Mouse (Mus musculus) limb, embryonic 11.5 days (tissue): ENCODE data around the gene Abhd2. TPM values are rescaled to one million over a fixed set of nuclear protein-coding genes. Genes with fewer than 3 reads are reported as not detected.

Experiments used
- ATAC-seq: fragments of 200-750 bp; cut with Nextera tagmentation; 2 replicates; pipeline ENCODE4 v1.8.0; 2017; ENCODE audit warnings: low read depth; ENCODE audit not compliant: insufficient number of reproducible peaks, low FRiP score, low TSS enrichment
- DNase-seq: peaks from one replicate; pipeline ENCODE4 v3.0.0-alpha.2; 2015; ENCODE audit warnings: low spot score
- H3K27ac ChIP-seq: fragments of 300-500 bp; sonication (generic); replicated peaks from 2 replicates; pipeline ENCODE4 v1.5.1; 2014; ENCODE audit warnings: low read depth, mild to moderate bottlenecking, low read length
- H3K27me3 ChIP-seq: fragments of 300-500 bp; sonication (generic); 2 replicates; pipeline ENCODE4 v1.6.1; 2014; ENCODE audit warnings: mild to moderate bottlenecking, low read length, mixed read lengths; ENCODE audit not compliant: control insufficient read depth, insufficient read depth
- H3K36me3 ChIP-seq: fragments of 300-500 bp; sonication (generic); 2 replicates; pipeline ENCODE4 v1.6.1; 2014; ENCODE audit warnings: mild to moderate bottlenecking, low read length, moderate library complexity, mixed read lengths; ENCODE audit not compliant: control insufficient read depth, insufficient read depth
- H3K4me1 ChIP-seq: fragments of 300-500 bp; sonication (generic); 2 replicates; pipeline ENCODE4 v1.6.1; 2014; ENCODE audit warnings: low read length, mixed read lengths; ENCODE audit not compliant: control insufficient read depth, insufficient read depth
- H3K4me2 ChIP-seq: fragments of 300-500 bp; sonication (generic); 2 replicates; pipeline ENCODE4 v1.6.1; 2014; ENCODE audit warnings: low read depth, mild to moderate bottlenecking, moderate library complexity; ENCODE audit not compliant: severe bottlenecking
- H3K4me3 ChIP-seq: fragments of 300-500 bp; sonication (generic); 2 replicates; pipeline ENCODE4 v1.5.1; 2014; ENCODE audit warnings: low read depth, low read length
- H3K9ac ChIP-seq: fragments of 300-500 bp; sonication (generic); 2 replicates; pipeline ENCODE4 v1.6.1; 2014; ENCODE audit warnings: mild to moderate bottlenecking, low read length
- H3K9me3 ChIP-seq: fragments of 300-500 bp; sonication (generic); 2 replicates; pipeline ENCODE4 v1.6.1; 2016; ENCODE audit warnings: low read length; ENCODE audit not compliant: control insufficient read depth
- WGBS: fragments of 180-500 bp; shearing (Covaris S2); extraction: QIAGEN DNeasy Blood & Tissue Kit; methylation state at CpG from one replicate; pipeline ENCODE4 v1.1.7; 2014; 5-methylcytosine and 5-hydroxymethylcytosine counted together
- polyA plus RNA-seq: library from polyadenylated mRNA; unstranded; fragments of >200 nt; fragmentation: Nextera tagmentation; extraction: Ambion mirVana; gene quantifications from 2 replicates; pipeline ENCODE4 v1.2.1, GENCODE M21; 2014

Abhd2 gene
- polyA plus RNA-seq = 8.8 and 9.8 TPM in 2 replicates

- peak within 1 kb of the TSS; percentile 80 for H3K4me2 ChIP-seq
- WGBS = under 1% methylated on average over 54 of the region's 54 CpGs
- no peaks in the 10 kb centered on the region for H3K27me3 ChIP-seq
- H3K9me3 ChIP-seq = no peaks in the 10 kb centered on the region
- peaks cover 13% of the 10 kb centered on the region; the same call in 1 of the 2 replicates for H3K4me1 ChIP-seq
- H3K27ac ChIP-seq = peak within 1 kb of the TSS; percentile 30; the same call in 1 of the 2 replicates
- DNase-seq = peak; percentile 100
- ATAC-seq = peak; percentile 100
- H3K4me3 ChIP-seq = peak within 1 kb of the TSS; percentile 67
- H3K9ac ChIP-seq = peak within 1 kb of the TSS; percentile 79
- no peaks in the 10 kb centered on the region for H3K36me3 ChIP-seq
Observed at GRCm38 (mm10) chr7:79272789-79273718, at the start of gene Abhd2. Gene Abhd2 (plus strand): TSS chr7:79273199.

GRCm38 (mm10) chr7:79225477-79225876, 47.5 kb upstream of the Abhd2 start:
- ATAC-seq = no peak
- WGBS = 88% methylated on average over 8 of the region's 8 CpGs
- no peaks in the 10 kb centered on the region for H3K9me3 ChIP-seq
- H3K36me3 ChIP-seq = no peaks in the 10 kb centered on the region
- H3K4me2 ChIP-seq = no peak overlapping the region
- no peak overlapping the region for H3K4me3 ChIP-seq
- no peaks in the 10 kb centered on the region for H3K4me1 ChIP-seq
- H3K27me3 ChIP-seq = no peaks in the 10 kb centered on the region
- H3K9ac ChIP-seq = no peak overlapping the region
- no peak overlapping the region for H3K27ac ChIP-seq
- DNase-seq = no peak

GRCm38 (mm10) chr7:79226172-79226571, 46.8 kb upstream of the Abhd2 start:
- WGBS = 91% methylated on average over 5 of the region's 5 CpGs
- ATAC-seq = no peak

GRCm38 (mm10) chr7:79226834-79227486, 46.0 kb upstream of the Abhd2 start:
- Histone ChIP-seq H3K4me3 (no peak overlapping the region), H3K36me3 (no peaks in the 10 kb centered on the region), H3K27ac (no peak overlapping the region), H3K9ac (no peak overlapping the region), H3K27me3 (no peaks in the 10 kb centered on the region), H3K4me1 (no peaks in the 10 kb centered on the region), H3K9me3 (no peaks in the 10 kb centered on the region), H3K4me2 (no peak overlapping the region)
- WGBS = 91% methylated on average over 6 of the region's 10 CpGs
- ATAC-seq (no peak), DNase-seq (no peak)

More at GRCm38 (mm10) chr7:79226172-79226571, 46.8 kb upstream of the Abhd2 start:
- Histone ChIP-seq H3K27me3 (no peaks in the 10 kb centered on the region), H3K9ac (no peak overlapping the region), H3K4me2 (no peak overlapping the region), H3K4me1 (no peaks in the 10 kb centered on the region), H3K36me3 (no peaks in the 10 kb centered on the region), H3K27ac (no peak overlapping the region), H3K9me3 (no peaks in the 10 kb centered on the region), H3K4me3 (no peak overlapping the region)
- DNase-seq = no peak

- 36% methylated on average over 9 of the region's 9 CpGs for WGBS
- no peak overlapping the region for H3K9ac ChIP-seq
- no peak overlapping the region for H3K4me3 ChIP-seq
- H3K4me2 ChIP-seq = no peak overlapping the region
- ATAC-seq = peak; percentile 44; the same call in 1 of the 2 replicates
- no peaks in the 10 kb centered on the region for H3K36me3 ChIP-seq
- no peaks in the 10 kb centered on the region for H3K27me3 ChIP-seq
- peak; percentile 89 for DNase-seq
- no peaks in the 10 kb centered on the region for H3K4me1 ChIP-seq
- H3K9me3 ChIP-seq = no peaks in the 10 kb centered on the region
- no peak overlapping the region for H3K27ac ChIP-seq
Observed at GRCm38 (mm10) chr7:79228471-79228870, 44.5 kb upstream of the Abhd2 start.

- Histone ChIP-seq H3K27ac (no peak overlapping the region), H3K4me3 (no peak overlapping the region), H3K4me1 (no peaks in the 10 kb centered on the region), H3K9me3 (no peaks in the 10 kb centered on the region), H3K4me2 (no peak overlapping the region), H3K36me3 (no peaks in the 10 kb centered on the region), H3K9ac (no peak overlapping the region), H3K27me3 (no peaks in the 10 kb centered on the region)
- DNase-seq (no peak), ATAC-seq (no peak)
- 83% methylated on average over 2 of the region's 2 CpGs for WGBS
Observed at GRCm38 (mm10) chr7:79231577-79231976, 41.4 kb upstream of the Abhd2 start.

- no peak overlapping the region for H3K9ac ChIP-seq
- H3K4me2 ChIP-seq = no peak overlapping the region
- H3K27me3 ChIP-seq = no peaks in the 10 kb centered on the region
- H3K9me3 ChIP-seq = no peaks in the 10 kb centered on the region
- no peaks in the 10 kb centered on the region for H3K4me1 ChIP-seq
- DNase-seq = no peak
- H3K27ac ChIP-seq = no peak overlapping the region
- ATAC-seq = no peak
- H3K4me3 ChIP-seq = no peak overlapping the region
- no peaks in the 10 kb centered on the region for H3K36me3 ChIP-seq
- 89% methylated on average over 10 of the region's 10 CpGs for WGBS
Observed at GRCm38 (mm10) chr7:79232048-79232447, 41.0 kb upstream of the Abhd2 start.

- H3K27ac ChIP-seq = no peak overlapping the region
- H3K9me3 ChIP-seq = no peaks in the 10 kb centered on the region
- H3K27me3 ChIP-seq = no peaks in the 10 kb centered on the region
- no peak overlapping the region for H3K9ac ChIP-seq
- DNase-seq = peak; percentile 36
- no peak overlapping the region for H3K4me2 ChIP-seq
- H3K4me1 ChIP-seq = no peaks in the 10 kb centered on the region
- no peak overlapping the region for H3K4me3 ChIP-seq
- no peak for ATAC-seq
- 78% methylated on average over 5 of the region's 5 CpGs for WGBS
- H3K36me3 ChIP-seq = no peaks in the 10 kb centered on the region
Observed at GRCm38 (mm10) chr7:79238741-79239140, 34.3 kb upstream of the Abhd2 start.
